Mouse (Mus musculus) A20 (cell line): Measurements from ENCODE around the gene Shb.

Source experiments
- DNase-seq: peaks from one replicate; pipeline ENCODE4 v3.0.0-alpha.2; 2011; ENCODE audit warnings: low read depth, low spot score

Gene Shb

GRCm38 (mm10) chr4:45505191-45505590, 27.1 kb downstream of the Shb start:
- no peak for DNase-seq

DNA sequence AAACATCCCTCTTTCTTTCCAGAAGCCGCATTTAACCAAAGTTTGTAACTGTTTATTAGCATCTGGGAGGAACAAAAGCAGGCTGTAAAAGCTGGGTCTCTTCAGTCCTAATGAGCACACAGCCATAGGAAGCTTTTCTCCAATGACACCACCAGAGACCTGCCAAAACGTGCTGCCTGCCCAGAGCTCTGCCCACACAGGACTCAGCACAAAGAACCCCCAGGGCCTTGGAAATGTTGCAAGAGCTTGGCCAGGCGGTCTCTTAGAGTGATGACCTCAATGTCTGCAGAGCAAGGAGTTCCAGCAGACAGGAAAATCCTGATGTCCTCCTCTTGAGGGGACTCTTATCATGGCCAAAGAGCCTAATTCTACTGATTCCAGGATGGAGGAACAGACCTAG, 28.5 kb downstream of the Shb start:
- no peak for DNase-seq

- no peak for DNase-seq
These were observed 28.9 kb downstream of the Shb start for GRCm38 (mm10) chr4:45503380-45503779.

DNA sequence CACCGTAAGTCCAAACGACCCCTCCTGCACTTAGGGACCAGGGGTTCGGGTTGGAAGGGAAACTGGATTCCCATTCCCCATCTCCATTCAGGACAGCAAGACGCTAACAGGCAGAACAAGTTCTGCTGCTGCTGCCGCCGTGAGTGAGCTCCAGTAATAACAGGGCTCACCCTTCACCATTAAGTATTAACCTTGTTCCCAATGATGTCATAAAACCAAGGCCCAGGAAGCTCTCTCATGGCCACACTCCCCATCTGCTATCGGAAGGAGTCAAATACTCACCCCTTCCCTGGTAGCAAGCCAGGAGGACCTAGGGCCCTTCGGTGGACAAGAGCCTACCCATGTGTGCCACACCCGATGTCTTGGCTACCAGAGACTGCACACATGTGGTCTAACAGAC, 30.3 kb downstream of the Shb start:
- DNase-seq = no peak

GRCm38 (mm10) chr4:45500381-45500780, 31.9 kb downstream of the Shb start:
- no peak for DNase-seq

- no peak for DNase-seq
These were observed 32.7 kb downstream of the Shb start for GRCm38 (mm10) chr4:45499556-45499955.

DNA sequence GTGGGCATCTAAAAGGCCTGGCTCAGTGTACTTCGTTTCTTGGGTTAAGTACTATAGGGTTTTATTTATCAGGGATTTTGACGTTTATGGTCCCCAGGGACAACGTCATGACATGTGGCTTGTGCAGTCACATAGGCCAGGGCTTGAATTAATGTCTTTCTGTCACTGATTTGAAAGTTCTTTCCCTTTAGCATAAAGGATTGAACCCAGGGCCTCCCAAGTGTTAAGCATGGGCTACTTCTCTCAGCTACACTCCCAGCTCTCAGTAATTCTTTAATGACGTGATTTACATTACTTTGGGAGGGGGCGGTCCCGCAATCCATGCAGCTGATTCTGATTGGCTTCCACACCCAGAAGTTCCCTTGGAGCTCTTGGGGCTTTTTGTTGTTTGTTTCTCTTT, 33.2 kb downstream of the Shb start:
- no peak for DNase-seq

GRCm38 (mm10) chr4:45498345-45498744, 33.9 kb downstream of the Shb start:
- DNase-seq = no peak

GRCm38 (mm10) chr4:45497282-45497681, 35.0 kb downstream of the Shb start:
- DNase-seq = no peak

DNA sequence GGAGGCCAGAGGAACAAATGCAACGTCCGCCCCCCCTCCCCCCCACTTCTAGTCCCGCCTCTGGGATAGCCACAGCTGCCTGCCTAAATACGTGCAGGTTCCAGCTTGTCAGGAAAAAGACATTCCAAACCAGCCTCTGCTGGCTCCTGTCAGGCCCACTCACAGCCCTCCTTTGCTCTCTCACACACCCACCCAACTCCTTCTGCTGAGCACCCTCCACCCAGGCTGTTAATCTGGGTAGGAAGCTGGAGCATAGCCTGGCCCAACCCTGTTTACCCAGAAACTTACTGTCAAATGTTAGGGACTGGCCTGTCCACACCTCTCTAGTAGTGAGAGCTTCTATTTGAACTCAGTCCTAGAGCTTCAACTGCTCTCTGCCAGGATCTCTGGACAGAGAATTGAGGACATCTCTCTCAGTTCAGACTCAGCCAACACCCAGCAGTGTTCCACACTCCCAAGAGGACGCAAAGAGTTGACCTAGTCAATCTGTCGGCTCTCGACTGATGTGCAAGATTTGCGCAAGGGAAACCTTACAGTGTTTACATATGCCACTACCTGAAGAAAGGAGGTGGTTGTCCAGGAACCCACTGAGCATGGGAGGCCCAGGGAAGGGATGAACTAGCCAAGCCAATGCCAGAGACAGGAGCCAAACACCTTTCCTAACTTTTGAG, 36.6 kb downstream of the Shb start:
- DNase-seq = no peak

DNA sequence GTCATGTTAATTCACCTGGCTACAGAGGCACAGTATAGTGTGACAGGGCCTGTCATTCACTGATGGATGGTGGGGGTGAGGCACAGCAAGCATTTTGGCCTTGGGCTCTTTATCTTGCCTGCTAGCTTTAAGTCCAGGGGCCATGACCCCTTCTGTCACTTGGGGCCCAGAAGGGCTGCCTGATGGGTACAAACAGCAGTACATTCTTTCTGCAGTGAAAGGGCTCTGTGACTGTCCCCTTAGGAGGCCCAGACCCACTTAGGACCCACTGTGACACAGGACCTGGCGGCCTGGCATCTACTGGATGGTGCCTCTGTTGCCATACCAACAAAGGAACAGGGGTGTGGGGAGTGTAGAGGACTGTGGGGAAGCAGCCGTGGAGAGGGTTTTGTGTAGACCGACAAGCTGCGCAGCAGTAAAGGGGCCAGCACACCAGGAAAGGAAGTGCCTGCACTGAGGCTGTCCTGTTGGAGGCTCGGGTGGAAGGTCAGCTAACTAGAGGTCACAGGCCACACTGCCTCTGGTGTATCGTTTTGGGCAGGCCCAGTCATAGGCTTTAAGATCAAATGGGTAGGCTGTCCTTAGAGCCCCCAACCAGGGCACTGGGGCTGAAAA, 38.4 kb downstream of the Shb start:
- DNase-seq = no peak

- no peak for DNase-seq
These were observed 39.2 kb downstream of the Shb start for GRCm38 (mm10) chr4:45493118-45493517.

GRCm38 (mm10) chr4:45492681-45493081, 39.6 kb downstream of the Shb start:
- DNase-seq = no peak

GRCm38 (mm10) chr4:45491685-45492601, 40.3 kb downstream of the Shb start:
- no peak for DNase-seq

GRCm38 (mm10) chr4:45491119-45491679, 41.1 kb downstream of the Shb start:
- no peak for DNase-seq

- DNase-seq = no peak
These were observed 42.1 kb downstream of the Shb start for GRCm38 (mm10) chr4:45490036-45490752.

DNA sequence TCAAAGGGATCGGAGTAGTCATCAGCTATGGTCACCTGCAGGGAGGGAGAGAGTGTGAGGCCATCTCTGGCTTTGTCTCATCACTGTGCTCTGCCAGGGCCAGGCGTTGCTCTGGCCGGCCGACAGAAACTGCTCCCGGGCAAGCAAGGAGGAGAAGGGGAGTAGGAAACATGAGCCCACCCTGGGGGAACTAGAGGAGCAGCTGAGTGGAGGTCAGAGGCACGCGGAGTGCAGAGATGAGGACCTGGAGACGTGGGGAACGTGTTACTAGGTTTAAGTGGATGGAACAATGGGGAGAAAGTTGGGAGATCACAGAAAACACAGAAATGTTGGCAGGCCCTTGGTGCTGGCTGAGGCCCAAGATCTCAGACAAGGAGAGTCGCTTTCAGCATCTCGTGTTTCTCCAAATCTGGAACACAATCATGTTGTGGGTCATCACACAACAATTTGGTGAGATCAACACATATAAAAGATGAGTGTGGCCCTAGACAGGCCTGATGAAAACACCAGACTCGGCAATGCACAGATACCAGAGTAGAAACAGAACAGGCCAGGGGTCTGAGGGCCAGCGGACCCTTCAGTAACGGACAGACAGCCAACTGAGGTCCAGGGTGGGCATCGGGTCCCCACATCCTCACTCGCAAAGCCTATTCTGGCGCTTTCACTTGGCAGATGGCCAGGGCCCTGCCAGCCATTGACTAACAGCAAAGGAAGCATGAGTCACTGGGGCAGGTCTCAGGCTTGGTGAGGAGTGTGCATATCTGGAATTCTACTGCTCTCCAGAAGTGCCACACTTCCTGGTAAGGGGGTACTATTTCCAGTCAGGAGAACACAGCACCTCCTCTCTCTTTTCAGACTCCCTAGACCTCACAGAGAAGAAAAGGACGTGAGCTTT, 42.9 kb downstream of the Shb start:
- DNase-seq = no peak

GRCm38 (mm10) chr4:45487681-45488081, 44.6 kb downstream of the Shb start:
- DNase-seq = no peak

- DNase-seq = no peak
These were observed 47.2 kb downstream of the Shb start for GRCm38 (mm10) chr4:45485024-45485423.
